Mouse (Mus musculus) ovary, postnatal 10 days (tissue): ENCODE measurements around the gene Cdc42ep4.

ENCODE experiments used
- DNase-seq: peaks from one replicate; pipeline ENCODE4 v3.0.0; 2022; ENCODE audit warnings: low spot score

Cdc42ep4 gene

GRCm38 (mm10) chr11:113749749-113750351, 1.8 kb downstream of the Cdc42ep4 start:
- DNase-seq, result no peak

- no peak for DNase-seq
Measured at GRCm38 (mm10) chr11:113748797-113749521, 2.7 kb downstream of the Cdc42ep4 start.

- no peak for DNase-seq
Measured at GRCm38 (mm10) chr11:113747725-113748380, 3.8 kb downstream of the Cdc42ep4 start.

- no peak for DNase-seq
Measured at GRCm38 (mm10) chr11:113747056-113747455, 4.6 kb downstream of the Cdc42ep4 start.

GRCm38 (mm10) chr11:113745961-113746360, 5.7 kb downstream of the Cdc42ep4 start:
- DNase-seq, result no peak

- DNase-seq, result no peak
Measured at GRCm38 (mm10) chr11:113742998-113743397, 8.7 kb downstream of the Cdc42ep4 start.

- DNase-seq, result no peak
Measured at GRCm38 (mm10) chr11:113740100-113740499, 11.6 kb downstream of the Cdc42ep4 start.

GRCm38 (mm10) chr11:113739213-113739612, 12.5 kb downstream of the Cdc42ep4 start:
- DNase-seq, result no peak

GRCm38 (mm10) chr11:113737912-113738311, 13.8 kb downstream of the Cdc42ep4 start:
- DNase-seq, result no peak

GRCm38 (mm10) chr11:113737553-113737854, 14.2 kb downstream of the Cdc42ep4 start:
- DNase-seq, result no peak

GRCm38 (mm10) chr11:113736848-113737552, 14.7 kb downstream of the Cdc42ep4 start:
- no peak for DNase-seq

GRCm38 (mm10) chr11:113735151-113735550, 16.5 kb downstream of the Cdc42ep4 start:
- no peak for DNase-seq

- no peak for DNase-seq
Measured at GRCm38 (mm10) chr11:113733631-113734364, 17.9 kb downstream of the Cdc42ep4 start.

GRCm38 (mm10) chr11:113731945-113732612, 19.6 kb downstream of the Cdc42ep4 start:
- no peak for DNase-seq

GRCm38 (mm10) chr11:113730879-113731278, 20.8 kb downstream of the Cdc42ep4 start:
- DNase-seq, result no peak

- DNase-seq, result no peak
Measured at GRCm38 (mm10) chr11:113729917-113730316, 21.8 kb downstream of the Cdc42ep4 start.

GRCm38 (mm10) chr11:113729239-113729638, 22.4 kb downstream of the Cdc42ep4 start:
- DNase-seq, result no peak

- DNase-seq, result no peak
Measured at GRCm38 (mm10) chr11:113727992-113728391, 23.7 kb downstream of the Cdc42ep4 start.

GRCm38 (mm10) chr11:113726994-113727888, 24.4 kb downstream of the Cdc42ep4 start:
- DNase-seq, result no peak
